Mouse (Mus musculus) urinary bladder, postnatal 10 days (tissue): Measurements from ENCODE around the gene Sfxn3.
A peak's percentile ranks its signal among the peaks of the same experiment; 100 is the strongest.

ENCODE experiments used
- DNase-seq: peaks from one replicate; pipeline ENCODE4 v3.0.0; 2022; ENCODE audit warnings: low spot score

The Sfxn3 gene

GRCm38 (mm10) chr19:45047417-45047934, at the start of gene Sfxn3:
TSS of gene Sfxn3 (plus strand) at chr19:45047503.
- DNase-seq: peak; percentile 87

DNA sequence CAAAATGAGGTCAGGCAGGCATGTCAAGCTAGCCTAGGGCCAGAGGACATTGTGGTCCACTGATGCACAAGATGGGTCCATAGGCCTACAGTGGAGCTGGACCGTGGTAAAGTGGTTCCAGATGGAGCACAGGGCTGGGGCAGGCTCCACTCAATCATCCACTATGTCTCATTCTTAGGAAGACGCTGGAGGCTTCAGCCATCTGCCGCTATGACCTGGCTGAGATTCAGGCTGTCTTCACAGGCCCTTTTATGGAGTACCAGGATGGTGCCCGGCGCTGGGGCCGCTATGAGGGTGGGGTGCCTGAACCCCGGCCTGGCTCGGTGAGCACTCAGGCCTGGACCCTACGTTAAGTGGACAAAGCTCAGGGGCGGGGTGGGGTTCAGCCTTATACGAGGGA, 49.5 kb upstream of the Sfxn3 start:
- no peak for DNase-seq

DNA sequence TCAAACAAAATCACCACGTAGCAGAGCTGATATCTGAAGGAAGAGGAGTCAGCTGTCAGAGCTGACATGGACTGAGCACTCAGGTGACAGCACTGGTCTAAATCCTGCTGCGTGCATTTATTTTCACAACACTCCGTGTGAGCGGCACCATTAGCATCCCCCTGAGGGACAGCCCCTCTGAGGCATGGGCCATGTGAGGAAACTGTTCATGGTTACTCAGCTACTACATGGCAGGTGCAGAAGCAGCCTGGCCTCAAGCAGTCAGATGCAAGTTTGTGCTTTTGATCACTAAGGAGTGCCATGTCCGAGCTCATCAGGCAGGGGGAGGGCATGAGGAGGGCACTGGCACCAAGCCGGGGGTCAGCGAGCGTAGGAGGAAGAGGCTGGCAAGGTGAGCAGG, 47.7 kb upstream of the Sfxn3 start:
- DNase-seq: no peak

- DNase-seq: no peak
Observed at GRCm38 (mm10) chr19:45002301-45002700, 45.0 kb upstream of the Sfxn3 start.

GRCm38 (mm10) chr19:45003740-45004516, 43.4 kb upstream of the Sfxn3 start:
- no peak for DNase-seq

DNA sequence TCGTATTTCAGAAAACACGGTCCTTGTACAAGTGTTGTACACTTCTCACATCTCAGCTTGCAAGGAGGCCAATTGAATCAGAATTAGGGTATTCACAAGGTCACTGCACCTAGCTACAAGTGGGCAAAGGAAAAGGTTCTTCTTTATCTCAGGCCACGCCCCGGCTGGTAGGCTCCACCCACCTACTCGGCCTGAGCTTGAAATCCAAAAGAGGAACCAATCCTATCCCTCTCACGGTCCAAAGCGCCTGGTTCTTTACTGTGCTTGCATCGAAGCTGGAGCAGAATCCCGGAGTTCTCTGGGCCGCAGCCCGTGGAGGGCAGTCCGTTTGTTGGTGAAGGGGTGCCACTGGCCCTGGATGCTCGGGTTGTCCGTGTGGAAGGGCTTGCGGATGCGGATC, 41.9 kb upstream of the Sfxn3 start, which contains the start of gene Twnk:
Gene Twnk (plus strand): TSS at position 220 of the 400 bp plus-strand sequence.
- DNase-seq: no peak

- DNase-seq: peak; percentile 94
Observed at GRCm38 (mm10) chr19:45005957-45006712, 41.2 kb upstream of the Sfxn3 start, which contains the start of gene Mrpl43. TSS of gene Mrpl43 (minus strand) at chr19:45006442.

DNA sequence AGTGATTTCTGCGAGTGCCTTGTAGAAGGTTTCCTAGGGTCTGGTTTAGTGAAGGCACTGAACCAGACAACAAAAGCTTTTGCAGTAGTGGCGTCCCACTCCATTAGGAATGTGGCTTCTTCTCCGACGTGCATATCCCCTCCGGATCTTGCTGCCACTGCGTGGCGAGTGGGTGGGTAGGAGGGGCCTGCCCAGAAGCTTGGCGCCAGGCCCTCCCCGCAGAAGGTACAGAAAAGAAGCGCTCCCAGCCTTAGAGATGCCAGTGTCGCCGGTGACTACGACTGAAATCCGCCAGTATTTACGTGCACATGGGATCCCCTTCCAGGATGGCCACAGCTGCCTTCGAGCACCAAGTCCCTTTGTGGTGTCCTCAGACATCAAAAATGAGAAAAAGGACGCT, 40.3 kb upstream of the Sfxn3 start:
- DNase-seq: no peak

DNA sequence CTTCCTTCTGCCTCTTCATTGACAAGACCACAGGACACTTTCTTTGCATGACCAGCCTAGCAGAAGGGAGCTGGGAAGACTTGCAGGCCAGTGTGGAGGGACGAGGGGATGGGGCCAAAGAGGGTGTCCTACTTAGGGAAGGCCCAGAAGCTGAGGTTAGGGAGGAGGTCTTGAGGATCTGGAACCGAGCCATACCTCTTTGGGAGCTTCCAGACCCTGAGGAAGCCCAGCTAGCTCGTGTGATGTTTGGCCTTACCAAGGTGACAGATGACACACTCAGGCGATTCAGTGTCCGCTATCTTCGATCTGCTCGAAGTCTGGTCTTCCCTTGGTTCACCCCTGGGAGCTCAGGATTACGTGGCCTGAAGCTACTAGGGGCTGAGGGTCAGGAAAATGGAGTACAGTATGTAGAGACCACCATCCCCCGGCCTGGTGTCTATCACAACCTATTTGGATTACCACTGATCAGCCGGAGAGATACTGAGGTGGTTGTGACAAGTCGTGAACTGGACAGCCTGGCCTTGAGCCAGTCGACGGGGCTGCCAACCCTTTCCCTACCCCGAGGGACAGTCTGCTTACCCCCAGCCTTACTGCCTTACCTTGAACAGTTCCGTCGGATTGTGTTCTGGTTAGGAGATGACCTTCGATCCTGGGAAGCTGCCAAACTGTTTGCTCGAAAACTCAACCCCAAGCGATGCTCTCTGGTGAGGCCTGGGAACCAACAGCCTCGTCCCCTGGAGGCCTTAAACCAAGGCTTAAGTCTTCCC, 39.7 kb upstream of the Sfxn3 start:
- DNase-seq: no peak

DNA sequence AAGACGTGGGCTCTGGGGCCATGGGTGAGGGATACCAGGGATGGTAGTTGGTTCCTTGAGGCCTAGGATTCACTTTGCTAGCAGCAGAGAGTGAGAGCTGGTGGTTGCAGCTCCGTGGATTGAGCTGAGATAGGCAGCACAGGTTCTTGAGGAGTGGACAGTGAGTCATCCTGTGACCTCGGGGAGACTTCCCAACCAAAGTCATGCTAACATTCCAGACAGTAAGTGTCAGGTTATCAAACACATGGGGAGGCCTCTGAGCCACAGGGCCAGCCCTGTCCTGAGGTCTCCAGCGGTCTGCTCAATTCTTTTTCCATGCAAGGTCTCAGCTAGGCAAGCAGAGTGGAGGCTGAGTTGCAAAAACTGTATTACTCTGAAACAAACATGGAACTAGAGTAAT, 36.7 kb upstream of the Sfxn3 start:
- DNase-seq: no peak

GRCm38 (mm10) chr19:45012219-45012618, 35.1 kb upstream of the Sfxn3 start:
- no peak for DNase-seq

GRCm38 (mm10) chr19:45012636-45013035, 34.7 kb upstream of the Sfxn3 start:
- DNase-seq: no peak

DNA sequence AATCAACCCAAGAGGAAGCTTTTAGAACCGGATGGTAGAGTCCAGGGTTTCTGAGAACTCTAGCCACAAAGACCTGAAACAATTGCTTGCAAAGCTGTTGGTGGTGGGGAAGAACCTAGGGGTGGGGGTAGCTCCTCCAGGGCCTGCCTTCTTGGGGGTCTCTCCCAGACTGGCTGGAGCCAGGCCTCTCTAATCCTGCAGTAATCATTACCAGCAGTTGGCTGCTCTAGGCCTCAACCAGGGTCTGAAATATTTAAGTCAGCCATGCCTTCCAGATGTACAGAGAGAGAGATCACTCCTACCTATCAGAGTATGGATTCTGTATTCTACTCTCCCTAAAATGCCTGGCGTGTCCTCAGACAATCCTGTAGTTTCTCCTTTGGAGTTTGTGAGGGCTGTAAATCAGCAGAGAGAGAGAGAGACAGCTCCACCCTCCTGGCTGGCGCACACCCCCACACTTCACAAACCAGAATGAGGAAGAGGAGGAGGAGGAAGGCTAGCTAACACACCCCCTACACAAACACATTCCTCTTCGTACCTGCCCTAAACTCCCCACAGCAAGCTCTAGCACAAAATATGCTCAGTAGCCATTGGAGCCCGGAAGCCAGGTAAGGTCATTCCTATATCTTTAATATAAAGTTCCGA, 33.6 kb upstream of the Sfxn3 start:
- no peak for DNase-seq

DNA sequence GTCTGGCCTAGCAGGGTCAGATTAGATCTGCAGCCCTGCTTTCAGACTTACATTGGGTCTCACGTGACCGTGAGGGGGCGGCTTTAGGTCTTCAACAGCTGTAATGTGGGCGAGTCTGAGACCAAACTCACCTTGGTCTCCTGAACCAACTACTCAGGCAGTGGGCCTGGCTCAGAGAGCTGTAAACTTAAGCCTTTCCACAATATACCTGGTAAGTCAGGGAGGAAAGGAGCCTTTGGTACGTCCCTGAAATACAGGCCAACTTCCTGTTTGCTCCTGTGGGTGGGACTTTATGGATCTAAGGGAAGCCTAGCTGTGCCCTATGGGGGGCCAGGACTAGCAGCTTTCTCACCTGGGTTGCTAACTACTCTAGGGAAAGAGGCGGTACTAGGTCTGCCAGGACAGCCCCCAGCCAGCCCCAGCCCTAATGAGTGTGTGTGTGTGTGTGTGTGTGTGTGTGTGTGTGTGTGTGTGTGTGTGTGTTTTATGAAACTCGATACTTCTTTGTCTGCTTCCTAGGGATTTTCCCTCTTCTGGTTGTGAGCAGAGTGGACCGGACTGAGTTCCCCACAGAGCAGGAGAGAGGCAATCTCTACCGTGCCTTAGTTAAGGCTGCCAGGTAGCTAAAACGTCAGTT, 32.9 kb upstream of the Sfxn3 start, which contains the start of gene Lzts2:
Gene Lzts2 (plus strand): TSS at position 80 of the 637 bp plus-strand sequence.
- no peak for DNase-seq

DNA sequence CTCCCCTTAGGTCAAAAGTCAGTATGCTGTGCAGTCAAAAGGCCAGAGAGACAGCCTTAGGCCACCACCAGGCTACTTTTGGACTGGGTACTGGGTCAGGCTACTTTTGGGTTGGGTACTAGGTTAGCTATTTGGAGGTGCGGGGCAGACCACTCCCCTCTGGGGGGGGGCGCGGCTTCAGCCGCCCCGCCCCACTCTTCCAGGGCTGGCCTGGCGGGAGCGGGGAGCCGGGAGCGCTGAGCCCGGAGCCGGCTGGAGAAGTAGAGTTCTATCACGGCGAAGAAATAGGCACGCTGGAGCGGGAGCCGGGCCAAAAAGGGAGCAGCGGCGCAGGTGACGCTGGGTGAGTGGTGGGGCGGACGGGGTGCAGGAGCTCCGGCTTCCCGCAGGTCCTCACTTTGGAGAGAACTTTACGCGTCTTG, 32.3 kb upstream of the Sfxn3 start:
- no peak for DNase-seq

- no peak for DNase-seq
Observed at GRCm38 (mm10) chr19:45015518-45016281, 31.6 kb upstream of the Sfxn3 start.

DNA sequence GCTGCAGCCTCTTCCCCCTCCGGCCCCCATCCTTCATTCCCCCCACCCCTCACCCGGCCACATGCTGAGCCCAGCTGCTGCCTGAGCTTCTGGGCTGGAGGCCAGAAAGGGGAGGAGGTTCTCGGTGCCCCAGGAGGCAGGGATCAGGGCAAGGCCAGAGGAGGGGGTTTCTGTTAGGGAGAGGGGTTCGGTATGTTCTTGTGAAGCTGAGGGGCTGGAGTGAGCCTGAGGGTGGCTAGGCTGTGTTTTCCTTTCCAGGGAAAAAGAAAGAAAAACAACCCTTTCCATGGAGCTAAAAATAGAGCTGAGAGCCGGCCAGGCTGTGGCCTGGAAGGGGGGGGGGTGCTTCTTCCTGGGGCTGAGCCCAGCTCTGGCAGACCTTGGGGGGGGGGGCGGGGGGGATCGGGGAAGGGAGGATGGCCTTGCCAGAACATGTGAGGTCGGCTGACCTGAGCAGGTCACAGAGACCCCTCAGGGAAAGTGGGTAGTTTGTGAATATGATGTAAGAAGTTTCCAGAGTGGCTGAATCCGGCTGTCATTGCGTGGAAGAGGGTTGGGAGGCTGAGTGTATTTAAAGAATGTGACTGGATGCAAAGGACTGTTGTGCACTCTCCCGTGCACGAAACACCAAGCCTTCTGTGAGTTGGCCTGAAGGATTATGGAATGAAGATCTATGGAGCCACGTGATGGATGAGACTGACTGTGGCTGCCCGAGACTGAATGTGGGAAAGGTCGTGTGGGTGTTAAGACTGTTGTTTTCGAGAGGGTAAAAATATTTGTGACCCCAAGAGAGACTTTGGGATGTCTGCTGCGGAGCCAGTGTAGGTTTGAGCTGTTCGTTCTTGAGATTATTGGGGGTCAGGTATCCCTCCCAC, 30.7 kb upstream of the Sfxn3 start:
- DNase-seq: no peak

- DNase-seq: peak; percentile 51
Observed at GRCm38 (mm10) chr19:45017216-45017771, 30.0 kb upstream of the Sfxn3 start.

DNA sequence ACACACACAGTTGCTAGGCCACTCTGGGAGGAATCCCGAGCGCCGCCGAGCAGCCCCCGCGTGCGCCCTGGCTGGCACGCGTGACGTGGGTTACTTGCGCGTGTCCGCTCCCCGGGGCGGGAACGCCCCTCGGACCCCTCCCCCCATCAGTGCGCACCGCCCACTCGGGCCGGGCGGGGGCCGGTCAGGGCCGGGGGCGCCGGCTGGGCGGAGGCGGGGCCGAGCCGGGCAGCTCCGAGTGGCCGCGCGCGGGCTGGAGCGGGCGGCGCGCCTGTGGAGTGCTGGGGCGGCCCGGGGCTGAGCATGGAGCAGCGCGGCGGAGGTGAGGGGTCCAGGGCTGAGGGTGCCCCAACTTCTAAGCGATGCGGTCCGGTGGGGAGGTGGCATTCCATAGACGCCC, 29.4 kb upstream of the Sfxn3 start:
- DNase-seq: peak; percentile 67
